Mouse (Mus musculus): ENCODE measurements at regions not wholly inside any gene's neighbourhood (a gene's known extent, or its start where the extent isn't known, plus 50 kb on each side); places are given as distances from the start of the nearest gene placed in this dataset.

DNA sequence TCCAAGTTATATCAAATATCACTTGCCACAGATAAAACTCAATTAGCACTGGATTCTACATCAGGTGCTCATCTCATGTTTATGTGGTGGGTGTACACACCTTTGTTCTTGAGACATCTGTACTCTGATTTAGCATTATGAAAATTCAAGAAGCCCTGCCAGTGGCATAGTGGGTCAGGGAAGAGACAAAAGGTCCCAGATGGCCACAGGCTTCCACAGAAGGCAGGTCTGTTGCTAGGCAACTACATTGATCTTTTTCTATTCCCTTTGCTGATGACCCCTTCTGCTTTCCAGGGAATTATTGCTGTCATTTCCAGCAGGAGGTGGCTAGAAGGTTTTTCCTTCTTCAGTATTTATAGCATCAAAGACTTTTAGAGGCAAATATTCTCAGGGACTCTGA, 1396.7 kb upstream of the 1700008P02Rik start:
- TF ChIP-seq CTCF (IDR thresholded peaks at IDR 0.05; ENCODE audit: borderline replicate concordance, insufficient read depth, low read length) (no peak), POLR2A (IDR thresholded peaks at IDR 0.05; ENCODE audit: low read depth, low read length) (no peak)

Measured in embryonic fibroblast, embryonic 13.5 days (primary cell).